Mouse (Mus musculus) forebrain, embryonic 11.5 days (tissue): ENCODE measurements around the gene 1700021F07Rik. TPM values are rescaled to one million over a fixed set of nuclear protein-coding genes. Genes with fewer than 3 reads are reported as not detected.

ENCODE experiments used
- polyA plus RNA-seq: library from polyadenylated mRNA; unstranded; fragments of >200 nt; fragmentation: Nextera tagmentation; extraction: Ambion mirVana; gene quantifications from 2 replicates; pipeline ENCODE4 v1.2.1, GENCODE M21; 2014

1700021F07Rik gene
- polyA plus RNA-seq, 1 experiment from 2014 or later, result not detected

Other genes starting within 250 kb of the 1700021F07Rik start
- gene Pmepa1, start 246.1 kb upstream of the 1700021F07Rik start, polyA plus RNA-seq, result 3.3 and 3.6 TPM in 2 replicates
- gene Ankrd60, start 55.8 kb downstream of the 1700021F07Rik start, polyA plus RNA-seq, result not detected in 2 replicates
- 34.7 and 38.4 TPM in 2 replicates for gene Rab22a, start 137.2 kb downstream of the 1700021F07Rik start, polyA plus RNA-seq
- gene 1700010B08Rik, start 196.8 kb downstream of the 1700021F07Rik start, polyA plus RNA-seq, result not detected in 2 replicates
- gene Vapb, start 214.9 kb downstream of the 1700021F07Rik start, polyA plus RNA-seq, result 10.5 and 11.5 TPM in 2 replicates